Mouse (Mus musculus): ENCODE measurements at regions not wholly inside any gene's neighbourhood (a gene's known extent, or its start where the extent isn't known, plus 50 kb on each side); places are given as distances from the start of the nearest gene placed in this dataset.

DNA sequence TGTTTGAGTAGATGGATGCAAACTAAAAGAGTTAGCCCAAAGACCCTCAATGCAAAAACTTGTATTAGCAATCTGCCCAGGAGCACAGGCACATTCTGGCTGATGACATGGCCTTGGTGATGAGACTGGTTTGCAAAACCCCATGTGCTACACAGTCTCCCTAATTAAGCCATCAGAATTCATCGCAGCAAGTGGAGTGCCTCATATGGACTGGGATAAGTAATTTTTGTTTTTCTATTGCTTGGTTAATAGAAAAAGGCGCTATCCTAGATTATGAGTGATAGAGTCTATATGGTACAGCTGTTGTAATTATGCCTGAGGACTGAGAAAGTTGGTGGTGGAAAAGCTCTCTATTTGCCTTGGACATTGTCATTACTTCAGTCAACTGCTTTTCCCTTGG lies 155.2 kb upstream of the Robo1 start:
- ChIA-PET POLR2A (no interaction called here), CTCF (no interaction called here)

DNA sequence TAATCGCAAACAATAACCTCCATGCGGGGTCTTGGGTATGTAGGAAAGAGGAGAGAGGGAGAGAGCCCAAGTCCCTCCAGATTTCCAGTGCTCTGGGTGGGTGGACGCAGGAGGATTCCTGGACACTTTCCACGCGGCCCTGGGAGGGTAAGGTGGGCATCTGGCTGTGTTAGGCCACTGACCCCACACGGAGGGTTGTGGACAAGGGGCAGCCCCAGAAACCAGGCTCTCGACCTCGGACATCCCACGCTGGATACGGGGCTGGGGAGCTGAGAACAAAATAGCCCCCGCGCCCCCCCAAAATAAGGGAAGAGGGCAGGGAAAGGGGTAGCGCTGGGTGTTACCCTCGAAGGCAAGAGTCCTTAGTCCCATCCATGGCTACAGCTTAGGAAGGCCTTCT lies 150.2 kb upstream of the Robo1 start:
- ChIA-PET POLR2A (no interaction called here), CTCF (no interaction called here)

DNA sequence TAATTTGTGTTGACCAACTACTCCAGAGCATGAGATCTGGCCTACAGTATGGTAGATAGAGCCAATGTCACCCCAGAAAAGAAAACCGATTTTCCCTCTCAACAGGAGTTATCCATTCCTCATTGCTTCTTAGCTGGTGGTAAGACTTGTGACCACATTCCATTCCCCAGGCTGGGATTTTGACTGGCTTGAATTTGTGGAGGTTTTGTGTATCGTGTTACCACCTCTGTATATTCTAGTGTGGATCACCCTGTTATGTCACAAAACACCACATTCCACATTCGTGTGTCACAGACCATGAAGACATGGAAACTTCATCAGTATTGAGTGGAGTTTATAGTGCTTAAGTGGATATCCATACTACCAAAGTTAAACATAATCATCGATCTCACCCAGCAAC lies 148.7 kb upstream of the Robo1 start:
- POLR2A ChIA-PET = no interaction called here

DNA sequence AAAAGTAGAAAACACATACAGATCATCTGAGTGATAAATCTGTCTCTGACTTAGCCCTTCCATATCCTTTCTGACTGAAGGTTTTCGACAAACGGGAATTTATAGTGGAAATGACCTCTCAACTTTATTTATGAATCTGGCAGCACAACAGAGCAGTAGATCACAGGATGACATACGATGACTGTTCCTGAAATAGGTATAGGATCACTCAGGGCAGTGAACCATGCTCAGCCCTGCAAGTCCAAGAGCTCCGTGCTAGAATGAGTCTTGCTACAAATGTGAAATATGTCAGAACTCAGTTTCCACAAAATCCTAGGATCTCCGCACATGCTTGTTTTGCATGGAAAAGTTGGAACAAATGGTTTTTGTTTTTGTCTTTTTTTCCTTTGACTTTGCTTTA lies 132.4 kb upstream of the Robo1 start:
- CTCF ChIA-PET = no interaction called here
- POLR2A ChIA-PET = no interaction called here

More for the DNA sequence above, 148.7 kb upstream of the Robo1 start:
- CTCF ChIA-PET = no interaction called here

DNA sequence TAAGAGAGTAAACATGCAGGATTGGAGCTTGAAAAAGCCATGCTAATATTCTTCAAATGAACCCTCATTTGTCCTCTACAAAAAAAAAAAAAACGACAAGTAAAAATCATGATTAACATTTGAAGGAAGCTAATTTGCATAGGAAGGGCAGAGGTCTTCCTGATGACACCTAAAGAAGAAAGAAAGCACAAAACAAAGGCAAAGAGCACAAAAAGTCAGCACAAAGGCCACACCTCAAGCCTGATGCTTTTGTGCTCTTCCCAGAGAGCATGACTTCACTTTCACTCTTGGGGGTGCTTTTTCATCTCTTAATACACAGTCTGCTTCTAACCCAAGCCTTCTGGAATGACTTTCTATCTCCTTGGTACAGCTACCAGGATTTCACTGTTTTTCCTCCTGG lies 113.8 kb upstream of the Robo1 start:
- ChIA-PET CTCF (interaction anchor here in 1 of 4 experiments (2.0 kb wide), 1 partner anchor 23 kb away, joined by 7 read pairs; no protein-coding TSS in a partner anchor), POLR2A (interaction anchor here in 2 of 4 experiments (0.6 to 0.7 kb wide), 3 partner anchors 10 to 815 kb away, joined by 3 read pairs; no protein-coding TSS in a partner anchor)

DNA sequence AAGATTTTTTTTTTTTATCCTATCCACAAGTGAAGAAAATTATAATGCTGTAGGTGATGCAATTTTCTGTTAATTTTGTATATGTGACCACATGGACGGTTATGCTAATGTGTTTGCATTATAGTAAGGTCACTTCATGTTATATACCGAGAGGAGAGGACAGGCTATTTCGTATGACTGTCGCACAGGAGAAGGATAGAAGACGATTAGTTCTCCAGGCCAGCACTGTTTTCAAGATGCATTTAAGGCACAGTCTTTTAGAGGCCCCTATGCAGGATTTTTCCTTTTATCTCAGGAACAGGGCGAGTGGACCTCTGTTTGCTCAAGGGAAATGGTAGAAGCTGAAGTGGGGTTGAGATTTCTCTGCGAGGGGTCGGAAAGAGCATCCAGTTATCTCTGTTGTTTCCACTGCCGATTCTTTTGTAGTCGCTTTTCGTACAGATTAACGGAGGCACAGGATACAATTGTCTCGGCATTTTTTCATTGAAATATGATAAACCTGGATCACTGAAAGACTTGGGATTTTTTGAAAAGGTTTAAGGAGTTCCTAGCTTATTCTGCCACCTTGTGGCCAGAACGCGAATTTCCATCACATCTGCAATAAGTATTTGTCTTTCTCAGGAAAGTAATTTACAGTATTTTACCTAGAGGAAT lies 92.6 kb upstream of the Robo1 start:
- ChIA-PET POLR2A (no interaction called here), CTCF (interaction anchor here in 2 of 4 experiments (0.6 to 1.6 kb wide), 4 partner anchors 19 to 968 kb away, joined by 3 read pairs; no protein-coding TSS in a partner anchor)

DNA sequence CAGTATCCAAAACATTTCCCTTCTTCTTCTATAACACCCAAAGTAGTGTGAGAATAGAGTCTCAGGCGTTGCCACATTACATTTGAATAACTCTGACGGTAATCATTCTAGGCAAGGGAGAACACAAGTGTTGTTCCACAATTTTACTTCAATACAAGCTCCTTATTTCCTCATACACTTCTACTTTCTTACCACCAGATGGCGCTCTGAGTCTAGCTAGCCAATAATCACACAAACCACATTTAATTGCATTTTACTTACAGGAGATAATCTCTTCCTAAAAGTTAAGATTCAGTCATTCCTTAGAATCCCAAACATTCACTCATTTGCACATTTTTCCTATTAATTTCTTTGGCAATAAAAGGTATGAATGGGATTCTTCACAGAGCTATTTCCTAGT lies 90.1 kb upstream of the Robo1 start:
- POLR2A ChIA-PET = no interaction called here
- CTCF ChIA-PET = interaction anchor here (0.5 to 3.4 kb wide), 27 partner anchors 9 to 938 kb away, joined by 3 to 15 read pairs (median 3); no protein-coding TSS in a partner anchor

DNA sequence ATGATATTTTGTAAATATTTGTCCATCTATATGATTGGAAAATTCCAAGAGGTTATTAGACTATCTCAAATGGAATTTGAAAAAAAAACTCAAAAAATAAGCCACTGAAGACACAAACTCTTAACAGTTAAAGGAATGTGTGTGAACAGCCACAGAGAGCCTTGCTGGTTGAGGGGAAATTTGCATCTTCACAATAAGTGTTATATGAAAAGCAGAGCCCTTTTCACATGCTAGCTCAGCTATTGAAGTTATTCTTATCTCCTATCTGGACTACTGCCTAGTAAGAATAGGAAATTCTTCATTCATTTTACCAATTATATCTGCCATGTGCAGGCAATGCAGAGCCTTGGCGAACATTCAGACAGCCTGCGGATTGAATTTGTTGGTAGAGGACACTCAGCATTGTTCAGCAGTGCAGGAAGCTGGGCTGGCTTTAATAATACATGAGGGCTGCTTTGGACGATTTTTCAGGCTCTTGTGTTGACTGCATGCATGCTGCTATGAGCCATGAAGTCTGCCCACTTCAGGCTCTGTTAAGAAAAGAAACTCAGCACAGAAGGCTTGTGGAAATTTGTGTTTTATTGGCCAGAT lies 86.1 kb upstream of the Robo1 start:
- POLR2A ChIA-PET = interaction anchor here in 2 of 4 experiments (0.6 to 0.7 kb wide), 2 partner anchors 742 to 1578 kb away, joined by 3 read pairs; no protein-coding TSS in a partner anchor

DNA sequence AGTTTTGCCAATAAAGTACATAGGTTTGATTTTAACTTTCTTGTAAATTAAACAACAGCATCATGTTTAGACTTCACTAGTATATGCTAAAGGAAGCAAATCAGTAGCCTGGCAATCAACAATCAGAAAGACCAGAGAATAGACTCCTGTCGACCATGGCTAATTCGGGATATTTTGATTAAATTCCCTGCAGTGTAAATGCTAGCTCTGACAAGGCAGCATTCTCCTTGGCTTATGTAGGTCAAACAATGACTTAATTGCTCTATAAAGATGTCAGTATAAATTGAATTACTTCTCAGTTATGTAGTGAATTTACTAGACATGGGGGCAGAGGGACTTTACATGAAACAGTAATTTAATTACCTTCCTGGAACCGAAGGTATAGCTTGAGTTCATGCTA lies 84.2 kb upstream of the Robo1 start:
- CTCF ChIA-PET = no interaction called here

More for the DNA sequence above, 86.1 kb upstream of the Robo1 start:
- CTCF ChIA-PET = no interaction called here

DNA sequence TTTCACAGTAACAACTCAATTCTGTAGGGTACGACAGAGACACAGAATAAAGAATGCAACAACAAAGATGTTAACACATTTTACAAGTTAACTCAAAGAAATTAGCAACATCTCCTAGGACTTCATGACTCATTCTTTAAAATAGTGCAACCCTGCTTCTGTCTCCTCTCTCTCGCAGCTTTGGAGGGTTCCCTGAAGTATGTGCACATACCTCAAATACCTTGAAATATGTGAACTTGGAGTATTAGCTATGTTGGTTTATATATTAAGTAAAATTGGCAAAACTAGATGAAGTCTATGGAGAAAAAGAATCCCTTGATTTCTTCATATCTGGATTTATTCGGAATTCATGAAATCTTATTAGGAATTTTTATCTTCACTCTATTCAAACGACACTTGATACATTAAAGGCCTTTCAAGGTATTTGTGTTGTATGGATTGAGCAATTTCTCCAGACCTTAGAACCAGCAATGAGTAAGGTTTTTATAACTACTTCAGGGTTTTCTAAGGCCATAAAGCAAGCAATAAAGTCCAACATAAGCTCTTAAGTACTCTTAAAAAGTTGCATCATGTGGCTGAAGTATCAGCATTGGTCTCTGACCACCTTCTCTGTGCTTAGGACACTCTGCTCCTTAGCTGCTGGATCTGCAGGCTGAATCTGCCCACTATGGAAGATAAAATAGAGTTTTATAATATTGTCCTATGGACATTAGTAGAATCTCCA lies 82.8 kb upstream of the Robo1 start:
- CTCF ChIA-PET = interaction anchor here in 1 of 4 experiments (0.6 kb wide), 1 partner anchor 17 kb away, joined by 3 read pairs; no protein-coding TSS in a partner anchor
- POLR2A ChIA-PET = no interaction called here

More for the DNA sequence above, 84.2 kb upstream of the Robo1 start:
- POLR2A ChIA-PET = no interaction called here

DNA sequence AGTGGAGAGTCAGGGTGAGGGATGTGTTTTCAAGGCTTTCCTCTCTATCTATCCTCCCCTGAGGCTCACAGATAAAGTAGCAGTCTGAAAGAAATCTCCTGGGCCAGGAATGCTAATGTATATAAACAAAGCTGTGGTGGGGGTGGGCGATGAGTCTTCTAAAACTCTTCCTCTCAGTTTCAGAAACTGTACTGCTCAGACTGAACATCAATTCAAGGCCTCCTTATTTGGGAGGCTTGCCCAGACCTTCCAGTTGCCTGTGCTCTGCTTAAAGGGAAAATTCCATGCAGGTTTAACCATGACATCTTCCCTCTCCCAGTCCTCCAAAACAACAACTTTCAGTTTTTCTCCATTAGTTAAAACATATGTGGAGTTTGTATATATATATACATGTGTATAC lies 73.7 kb upstream of the Robo1 start:
- CTCF ChIA-PET = no interaction called here

DNA sequence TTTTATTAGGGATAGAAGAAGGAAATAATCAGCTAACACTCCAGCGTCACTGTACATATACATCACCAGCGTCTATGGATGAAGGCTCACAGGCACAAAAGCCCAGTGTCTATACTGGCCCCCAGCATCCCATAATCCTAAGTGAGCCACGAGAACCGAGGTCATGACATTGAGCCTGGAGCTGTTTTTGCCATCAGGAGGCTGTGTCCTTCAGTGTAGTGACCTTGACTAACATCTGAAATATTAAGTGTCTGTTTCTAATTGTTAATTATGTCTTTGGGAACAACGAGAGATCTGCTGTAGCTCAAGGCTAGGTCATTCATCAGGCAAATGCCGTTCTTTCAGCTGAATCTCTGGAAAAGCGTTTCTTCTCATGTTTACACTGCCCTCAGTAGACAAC lies 68.5 kb upstream of the Robo1 start:
- ChIA-PET POLR2A (no interaction called here), CTCF (interaction anchor here in 1 of 4 experiments (0.7 kb wide), 1 partner anchor 83 kb away, joined by 6 read pairs; no protein-coding TSS in a partner anchor)

More for the DNA sequence above, 73.7 kb upstream of the Robo1 start:
- POLR2A ChIA-PET = no interaction called here

DNA sequence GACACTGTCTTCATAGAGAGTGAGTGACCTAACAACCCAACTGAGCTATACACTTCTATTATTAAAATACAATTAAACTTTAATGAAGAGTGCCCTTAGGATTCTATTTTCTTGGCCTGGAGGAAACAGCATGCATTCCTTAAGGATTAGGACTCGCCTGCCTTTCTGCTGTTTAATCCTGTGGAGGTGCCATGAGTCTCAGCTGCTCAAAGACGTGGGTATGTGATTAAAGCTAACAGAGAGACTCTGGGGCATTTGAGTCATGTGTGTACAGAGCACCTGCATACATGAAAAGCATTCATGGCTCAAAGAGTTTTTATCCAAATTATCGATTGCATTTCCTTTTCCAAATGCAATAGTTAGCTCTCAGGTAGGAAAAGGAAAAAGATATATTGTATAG lies 51.7 kb upstream of the Robo1 start:
- CTCF ChIA-PET = no interaction called here
- POLR2A ChIA-PET = no interaction called here

All from embryonic stem cell, embryonic (primary cell).